Mouse (Mus musculus): ENCODE measurements around the gene Myo19.

GRCm38 (mm10) chr11:84868786-84869259 lies 11.1 kb upstream of the Myo19 start:
- TF ChIP-seq GATA1 (IDR thresholded peaks at IDR 0.05; ENCODE audit: low read length) (peak; percentile 34; the same call in 1 of the 2 replicates), TAL1 (IDR thresholded peaks at IDR 0.05; ENCODE audit: low read length) (no peak)

Measured in erythroblast, embryonic 14.5 days (primary cell).